Mouse (Mus musculus): ENCODE data around the gene Pcyt1b. TPM values are rescaled to one million over a fixed set of nuclear protein-coding genes. Genes with fewer than 3 reads are reported as not detected.

Gene Pcyt1b
- polyA plus RNA-seq, 1 experiment = 0.40 TPM

DNA sequence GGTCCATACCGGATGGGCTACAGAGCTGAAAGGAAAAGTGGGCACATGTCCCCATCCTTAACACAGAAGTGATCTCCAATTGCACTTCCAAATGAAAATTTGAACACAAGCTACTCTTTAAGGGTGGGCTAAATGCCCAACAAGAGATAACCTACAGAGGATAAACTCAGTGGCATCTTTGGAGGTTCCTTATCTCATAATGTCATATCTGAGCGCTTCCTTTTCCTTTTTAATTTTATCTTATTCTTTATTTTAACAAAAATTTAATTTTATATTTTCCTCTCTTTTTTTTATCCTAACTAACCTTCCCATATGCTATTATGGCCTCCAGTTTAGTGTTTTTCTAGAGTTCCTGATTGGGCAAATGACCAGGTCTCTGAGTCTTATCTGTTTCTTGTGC, 3.9 kb upstream of the Pcyt1b start:
- no peak for DNase-seq
- no peaks in the 10 kb centered on the region for H3K27me3 ChIP-seq (ENCODE audit: control insufficient read depth, insufficient read depth, low read length)
- no peak overlapping the region for H3K27ac ChIP-seq (ENCODE audit: control insufficient read depth, insufficient read depth, low read length)
- H3K4me3 ChIP-seq (ENCODE audit: control insufficient read depth, insufficient read depth, low read length) = no peak overlapping the region
- no peak for TF ChIP-seq CTCF (IDR thresholded peaks at IDR 0.05; ENCODE audit: borderline replicate concordance, control insufficient read depth, extremely low read depth, insufficient read depth, low read length, poor library complexity)
- H3K36me3 ChIP-seq (ENCODE audit: control insufficient read depth, insufficient read depth, low read length) = no peaks in the 10 kb centered on the region
- WGBS = 97% methylated on average over 2 of the region's 2 CpGs
- no peaks in the 10 kb centered on the region for H3K4me1 ChIP-seq (replicated peaks; ENCODE audit: control insufficient read depth, insufficient read depth, low read length)

DNA sequence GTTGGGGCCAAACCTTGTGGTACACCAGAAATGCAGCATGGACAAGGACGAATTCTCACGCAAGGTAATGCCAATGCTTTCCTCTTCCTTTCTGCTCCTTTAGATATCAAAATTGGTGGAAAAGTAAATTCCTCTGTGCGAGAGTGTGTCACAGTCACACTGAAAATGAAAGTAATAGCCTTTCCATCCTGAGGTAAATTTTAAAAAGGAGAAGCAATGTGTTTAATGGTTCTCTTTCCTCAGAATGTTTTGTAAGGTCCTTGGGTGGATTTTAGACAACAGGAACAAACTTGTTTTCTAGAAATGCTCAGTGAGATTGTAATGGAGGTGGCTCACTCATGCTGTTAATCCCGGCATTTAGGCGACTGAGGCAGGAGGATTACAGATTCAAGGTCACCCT, 490 bp downstream of the Pcyt1b start:
- Histone ChIP-seq H3K4me1 (replicated peaks; ENCODE audit: control insufficient read depth, insufficient read depth, low read length) (no peaks in the 10 kb centered on the region), H3K27ac (ENCODE audit: control insufficient read depth, insufficient read depth, low read length) (no peak overlapping the region), H3K27me3 (ENCODE audit: control insufficient read depth, insufficient read depth, low read length) (no peaks in the 10 kb centered on the region), H3K4me3 (ENCODE audit: control insufficient read depth, insufficient read depth, low read length) (no peak overlapping the region), H3K36me3 (ENCODE audit: control insufficient read depth, insufficient read depth, low read length) (no peaks in the 10 kb centered on the region)
- 43% methylated on average over 5 of the region's 5 CpGs for WGBS
- TF ChIP-seq CTCF (IDR thresholded peaks at IDR 0.05; ENCODE audit: borderline replicate concordance, control insufficient read depth, extremely low read depth, insufficient read depth, low read length, poor library complexity) (no peak), POLR2A (IDR thresholded peaks at IDR 0.05; ENCODE audit: control insufficient read depth, extremely low read depth, insufficient read depth, low read length, poor library complexity) (no peak)
- no peak for DNase-seq

DNA sequence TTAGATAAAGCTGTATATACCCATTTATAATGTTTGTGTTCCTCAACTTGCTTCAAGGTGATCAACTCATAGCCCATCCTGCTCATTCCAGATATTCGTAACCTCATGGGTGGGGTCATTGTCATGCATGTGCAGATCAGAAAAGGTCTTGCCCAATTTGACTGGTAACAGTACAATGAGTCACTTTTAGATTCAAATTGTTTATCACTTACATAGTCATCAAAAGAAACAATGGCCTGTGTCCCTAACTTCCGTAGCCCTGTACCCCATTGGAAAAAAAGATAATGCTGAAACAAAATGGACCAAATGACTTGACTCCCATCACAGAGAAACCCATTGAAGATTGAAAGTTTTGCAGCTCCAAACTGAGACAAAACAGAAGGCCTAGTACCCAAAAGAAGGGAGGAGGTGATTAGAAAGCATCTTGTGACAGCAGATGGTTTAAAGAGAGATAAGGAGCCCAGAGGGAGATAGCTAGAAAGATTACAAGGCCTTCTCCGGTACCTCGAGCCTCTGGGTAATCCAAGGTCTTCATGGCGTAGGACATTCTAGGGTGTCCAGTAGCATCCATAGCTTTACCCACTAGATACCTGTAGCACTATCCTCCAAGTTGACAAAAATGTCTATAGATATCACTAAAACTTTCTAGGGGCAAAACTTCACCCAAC, 9.4 kb downstream of the Pcyt1b start:
- Histone ChIP-seq H3K4me1 (replicated peaks; ENCODE audit: control insufficient read depth, insufficient read depth, low read length) (no peaks in the 10 kb centered on the region), H3K4me3 (ENCODE audit: control insufficient read depth, insufficient read depth, low read length) (no peak overlapping the region), H3K27ac (ENCODE audit: control insufficient read depth, insufficient read depth, low read length) (no peak overlapping the region), H3K27me3 (ENCODE audit: control insufficient read depth, insufficient read depth, low read length) (no peaks in the 10 kb centered on the region), H3K36me3 (ENCODE audit: control insufficient read depth, insufficient read depth, low read length) (no peaks in the 10 kb centered on the region)
- TF ChIP-seq CTCF (IDR thresholded peaks at IDR 0.05; ENCODE audit: borderline replicate concordance, control insufficient read depth, extremely low read depth, insufficient read depth, low read length, poor library complexity) (no peak), POLR2A (IDR thresholded peaks at IDR 0.05; ENCODE audit: control insufficient read depth, extremely low read depth, insufficient read depth, low read length, poor library complexity) (no peak)
- 98% methylated on average over 5 of the region's 5 CpGs for WGBS
- no peak for DNase-seq

DNA sequence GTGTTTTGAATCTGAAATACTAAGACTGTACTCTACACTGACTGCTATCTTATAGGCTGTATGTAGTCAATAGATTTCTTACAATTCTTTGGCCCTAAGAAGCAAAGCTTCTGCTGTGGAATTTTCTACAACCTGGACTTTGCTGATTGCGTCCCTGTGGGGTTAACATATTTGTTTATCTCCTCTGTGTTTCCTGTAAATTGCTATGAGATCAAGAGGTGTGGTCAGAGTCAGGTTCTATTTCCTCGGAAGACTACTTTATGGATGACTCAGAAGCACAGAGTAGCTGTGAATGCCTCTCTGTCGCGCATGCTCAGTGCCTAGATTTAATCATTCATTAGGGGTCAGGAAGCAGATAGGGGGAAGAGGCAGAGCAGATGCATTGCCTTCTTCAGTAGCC, 10.1 kb downstream of the Pcyt1b start:
- WGBS = 91% methylated on average over 4 of the region's 4 CpGs

DNA sequence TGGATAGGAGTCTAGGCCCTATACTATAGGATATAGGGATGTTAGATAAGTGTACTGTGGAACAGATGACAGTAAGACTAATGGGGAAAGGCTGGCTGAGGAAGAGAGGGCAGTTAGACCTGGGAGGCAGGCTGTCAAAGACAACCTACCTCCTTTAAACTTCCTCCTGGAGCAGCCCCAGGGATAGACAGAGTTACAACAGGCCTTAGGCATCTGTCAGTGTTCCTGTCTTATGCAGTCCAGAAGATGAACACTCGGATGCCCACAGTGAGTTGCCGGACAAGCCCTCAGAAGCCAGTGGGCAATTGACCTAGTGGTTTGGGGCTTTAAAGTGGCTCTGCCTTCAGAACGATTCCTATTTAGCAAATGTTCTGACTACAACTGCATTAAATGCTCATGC, 19.8 kb downstream of the Pcyt1b start:
- Histone ChIP-seq H3K36me3 (ENCODE audit: control insufficient read depth, insufficient read depth, low read length) (no peaks in the 10 kb centered on the region), H3K4me1 (replicated peaks; ENCODE audit: control insufficient read depth, insufficient read depth, low read length) (peaks cover 5% of the 10 kb centered on the region), H3K27me3 (ENCODE audit: control insufficient read depth, insufficient read depth, low read length) (no peaks in the 10 kb centered on the region), H3K27ac (ENCODE audit: control insufficient read depth, insufficient read depth, low read length) (no peak overlapping the region), H3K4me3 (ENCODE audit: control insufficient read depth, insufficient read depth, low read length) (no peak overlapping the region)
- TF ChIP-seq CTCF (IDR thresholded peaks at IDR 0.05; ENCODE audit: borderline replicate concordance, control insufficient read depth, extremely low read depth, insufficient read depth, low read length, poor library complexity) (no peak), POLR2A (IDR thresholded peaks at IDR 0.05; ENCODE audit: control insufficient read depth, extremely low read depth, insufficient read depth, low read length, poor library complexity) (no peak)
- 57% methylated on average over 3 of the region's 3 CpGs for WGBS
- no peak for DNase-seq

More for the DNA sequence above, 10.1 kb downstream of the Pcyt1b start:
- Histone ChIP-seq H3K27me3 (ENCODE audit: control insufficient read depth, insufficient read depth, low read length) (no peaks in the 10 kb centered on the region), H3K4me3 (ENCODE audit: control insufficient read depth, insufficient read depth, low read length) (no peak overlapping the region), H3K36me3 (ENCODE audit: control insufficient read depth, insufficient read depth, low read length) (no peaks in the 10 kb centered on the region), H3K27ac (ENCODE audit: control insufficient read depth, insufficient read depth, low read length) (no peak overlapping the region), H3K4me1 (replicated peaks; ENCODE audit: control insufficient read depth, insufficient read depth, low read length) (no peaks in the 10 kb centered on the region)
- DNase-seq = no peak
- no peak for TF ChIP-seq CTCF (IDR thresholded peaks at IDR 0.05; ENCODE audit: borderline replicate concordance, control insufficient read depth, extremely low read depth, insufficient read depth, low read length, poor library complexity)
- no peak for TF ChIP-seq POLR2A (IDR thresholded peaks at IDR 0.05; ENCODE audit: control insufficient read depth, extremely low read depth, insufficient read depth, low read length, poor library complexity)

DNA sequence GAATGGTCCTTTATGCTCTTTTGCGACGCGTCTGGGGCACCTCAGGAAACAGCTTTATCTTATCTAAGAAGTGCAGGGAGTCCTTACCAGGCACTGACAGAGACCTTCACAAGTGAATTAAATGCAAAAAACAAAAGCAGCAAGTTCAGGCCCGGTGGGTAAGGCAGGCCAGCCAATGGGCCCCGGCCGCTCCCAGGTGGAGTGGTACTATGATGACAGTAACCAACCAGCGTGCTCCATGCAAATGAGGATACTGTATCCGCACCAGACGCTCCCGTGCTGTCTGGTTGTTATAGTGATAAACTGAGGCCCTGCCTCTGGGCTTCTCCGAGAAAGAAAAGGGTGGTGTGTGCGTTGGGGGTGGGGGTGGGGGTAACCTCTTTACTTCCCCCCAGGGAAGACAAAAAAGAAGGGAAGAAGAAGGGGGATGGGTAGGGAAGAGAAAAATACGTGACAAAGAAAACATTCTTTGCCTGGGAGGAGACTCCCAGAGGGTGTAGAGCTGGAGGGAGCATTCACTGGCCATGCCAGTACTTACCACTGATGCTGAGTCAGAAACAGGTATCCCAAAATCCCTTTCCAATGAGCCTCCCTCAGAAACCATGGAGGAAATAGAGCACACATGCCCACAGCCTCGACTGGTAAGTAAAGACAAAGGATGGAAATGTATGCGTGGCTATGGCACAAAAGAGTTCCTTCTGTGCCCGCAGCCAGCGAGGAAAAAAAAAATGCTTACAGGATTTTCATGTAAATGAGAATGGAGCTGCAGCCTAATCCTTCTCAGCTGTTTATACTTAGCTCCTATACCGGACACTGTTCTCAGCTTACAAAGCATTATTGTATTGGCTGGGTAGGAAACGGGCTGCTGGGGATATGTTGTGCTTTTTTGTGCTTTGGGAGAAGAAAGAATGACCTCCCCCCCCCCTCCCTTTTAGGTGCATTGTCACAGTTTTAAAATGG, 20.5 kb downstream of the Pcyt1b start:
- WGBS = 1% methylated on average over 19 of the region's 19 CpGs
- Histone ChIP-seq H3K4me1 (replicated peaks; ENCODE audit: control insufficient read depth, insufficient read depth, low read length) (peaks cover 5% of the 10 kb centered on the region), H3K27ac (ENCODE audit: control insufficient read depth, insufficient read depth, low read length) (no peak overlapping the region), H3K36me3 (ENCODE audit: control insufficient read depth, insufficient read depth, low read length) (no peaks in the 10 kb centered on the region), H3K27me3 (ENCODE audit: control insufficient read depth, insufficient read depth, low read length) (no peaks in the 10 kb centered on the region), H3K4me3 (ENCODE audit: control insufficient read depth, insufficient read depth, low read length) (no peak overlapping the region)
- peak; percentile 54 for DNase-seq
- TF ChIP-seq CTCF (IDR thresholded peaks at IDR 0.05; ENCODE audit: borderline replicate concordance, control insufficient read depth, extremely low read depth, insufficient read depth, low read length, poor library complexity) = no peak
- TF ChIP-seq POLR2A (IDR thresholded peaks at IDR 0.05; ENCODE audit: control insufficient read depth, extremely low read depth, insufficient read depth, low read length, poor library complexity) = no peak

Measured in thymus, adult 2 months (tissue).